Mouse (Mus musculus): Measurements from ENCODE around the gene Npas1. TPM values are rescaled to one million over a fixed set of nuclear protein-coding genes. Genes with fewer than 3 reads are reported as not detected.

The Npas1 gene
- polyA plus RNA-seq, 1 experiment, result 0.28 TPM

- H3K27ac ChIP-seq (ENCODE audit: control insufficient read depth, insufficient read depth, low read length), result no peak overlapping the region
- H3K4me1 ChIP-seq (replicated peaks; ENCODE audit: control insufficient read depth, insufficient read depth, low read length), result no peaks in the 10 kb centered on the region
- 87% methylated on average over 3 of the region's 3 CpGs for WGBS
- DNase-seq, result no peak
- TF ChIP-seq CTCF (IDR thresholded peaks at IDR 0.05; ENCODE audit: borderline replicate concordance, control insufficient read depth, extremely low read depth, insufficient read depth, low read length, poor library complexity) (no peak), POLR2A (IDR thresholded peaks at IDR 0.05; ENCODE audit: control insufficient read depth, extremely low read depth, insufficient read depth, low read length, poor library complexity) (no peak)
- H3K4me3 ChIP-seq (ENCODE audit: control insufficient read depth, insufficient read depth, low read length), result no peak overlapping the region
- no peaks in the 10 kb centered on the region for H3K27me3 ChIP-seq (ENCODE audit: control insufficient read depth, insufficient read depth, low read length)
- no peaks in the 10 kb centered on the region for H3K36me3 ChIP-seq (ENCODE audit: control insufficient read depth, insufficient read depth, low read length)
These were observed 27.7 kb upstream of the Npas1 start for GRCm38 (mm10) chr7:16505226-16505593.

- DNase-seq, result no peak
- no peaks in the 10 kb centered on the region for H3K36me3 ChIP-seq (ENCODE audit: control insufficient read depth, insufficient read depth, low read length)
- WGBS, result 93% methylated on average over 2 of the region's 2 CpGs
- no peaks in the 10 kb centered on the region for H3K4me1 ChIP-seq (replicated peaks; ENCODE audit: control insufficient read depth, insufficient read depth, low read length)
- H3K27me3 ChIP-seq (ENCODE audit: control insufficient read depth, insufficient read depth, low read length), result no peaks in the 10 kb centered on the region
- no peak overlapping the region for H3K4me3 ChIP-seq (ENCODE audit: control insufficient read depth, insufficient read depth, low read length)
- no peak overlapping the region for H3K27ac ChIP-seq (ENCODE audit: control insufficient read depth, insufficient read depth, low read length)
- TF ChIP-seq POLR2A (IDR thresholded peaks at IDR 0.05; ENCODE audit: control insufficient read depth, extremely low read depth, insufficient read depth, low read length, poor library complexity) (no peak), CTCF (IDR thresholded peaks at IDR 0.05; ENCODE audit: borderline replicate concordance, control insufficient read depth, extremely low read depth, insufficient read depth, low read length, poor library complexity) (no peak)
These were observed 27.2 kb upstream of the Npas1 start for GRCm38 (mm10) chr7:16504573-16505225.

GRCm38 (mm10) chr7:16501571-16501970, 24.0 kb upstream of the Npas1 start:
- Histone ChIP-seq H3K27ac (ENCODE audit: control insufficient read depth, insufficient read depth, low read length) (no peak overlapping the region), H3K4me3 (ENCODE audit: control insufficient read depth, insufficient read depth, low read length) (no peak overlapping the region), H3K36me3 (ENCODE audit: control insufficient read depth, insufficient read depth, low read length) (peaks cover 17% of the 10 kb centered on the region), H3K4me1 (replicated peaks; ENCODE audit: control insufficient read depth, insufficient read depth, low read length) (peaks cover 8% of the 10 kb centered on the region), H3K27me3 (ENCODE audit: control insufficient read depth, insufficient read depth, low read length) (no peaks in the 10 kb centered on the region)
- DNase-seq, result no peak
- TF ChIP-seq CTCF (IDR thresholded peaks at IDR 0.05; ENCODE audit: borderline replicate concordance, control insufficient read depth, extremely low read depth, insufficient read depth, low read length, poor library complexity) (no peak), POLR2A (IDR thresholded peaks at IDR 0.05; ENCODE audit: control insufficient read depth, extremely low read depth, insufficient read depth, low read length, poor library complexity) (no peak)
- 97% methylated on average over 4 of the region's 4 CpGs for WGBS

GRCm38 (mm10) chr7:16499671-16500104, 22.2 kb upstream of the Npas1 start:
- H3K36me3 ChIP-seq (ENCODE audit: control insufficient read depth, insufficient read depth, low read length), result peaks cover 20% of the 10 kb centered on the region
- TF ChIP-seq CTCF (IDR thresholded peaks at IDR 0.05; ENCODE audit: borderline replicate concordance, control insufficient read depth, extremely low read depth, insufficient read depth, low read length, poor library complexity) (no peak), POLR2A (IDR thresholded peaks at IDR 0.05; ENCODE audit: control insufficient read depth, extremely low read depth, insufficient read depth, low read length, poor library complexity) (no peak)
- DNase-seq, result no peak
- H3K27me3 ChIP-seq (ENCODE audit: control insufficient read depth, insufficient read depth, low read length), result no peaks in the 10 kb centered on the region
- H3K4me3 ChIP-seq (ENCODE audit: control insufficient read depth, insufficient read depth, low read length), result no peak overlapping the region
- 94% methylated on average over 6 of the region's 6 CpGs for WGBS
- peaks cover 10% of the 10 kb centered on the region for H3K4me1 ChIP-seq (replicated peaks; ENCODE audit: control insufficient read depth, insufficient read depth, low read length)
- H3K27ac ChIP-seq (ENCODE audit: control insufficient read depth, insufficient read depth, low read length), result no peak overlapping the region

- no peak overlapping the region for H3K4me3 ChIP-seq (ENCODE audit: control insufficient read depth, insufficient read depth, low read length)
- no peak overlapping the region for H3K27ac ChIP-seq (ENCODE audit: control insufficient read depth, insufficient read depth, low read length)
- H3K27me3 ChIP-seq (ENCODE audit: control insufficient read depth, insufficient read depth, low read length), result no peaks in the 10 kb centered on the region
- no peak for DNase-seq
- peaks cover 20% of the 10 kb centered on the region for H3K36me3 ChIP-seq (ENCODE audit: control insufficient read depth, insufficient read depth, low read length)
- 91% methylated on average over 3 of the region's 3 CpGs for WGBS
- TF ChIP-seq POLR2A (IDR thresholded peaks at IDR 0.05; ENCODE audit: control insufficient read depth, extremely low read depth, insufficient read depth, low read length, poor library complexity), result no peak
- TF ChIP-seq CTCF (IDR thresholded peaks at IDR 0.05; ENCODE audit: borderline replicate concordance, control insufficient read depth, extremely low read depth, insufficient read depth, low read length, poor library complexity), result no peak
- H3K4me1 ChIP-seq (replicated peaks; ENCODE audit: control insufficient read depth, insufficient read depth, low read length), result peaks cover 26% of the 10 kb centered on the region
These were observed 18.7 kb upstream of the Npas1 start for GRCm38 (mm10) chr7:16496260-16496659.

GRCm38 (mm10) chr7:16493361-16493760, 15.8 kb upstream of the Npas1 start:
- no peak overlapping the region for H3K4me3 ChIP-seq (ENCODE audit: control insufficient read depth, insufficient read depth, low read length)
- H3K27me3 ChIP-seq (ENCODE audit: control insufficient read depth, insufficient read depth, low read length), result no peaks in the 10 kb centered on the region
- H3K4me1 ChIP-seq (replicated peaks; ENCODE audit: control insufficient read depth, insufficient read depth, low read length), result peaks cover 26% of the 10 kb centered on the region
- no peak for TF ChIP-seq POLR2A (IDR thresholded peaks at IDR 0.05; ENCODE audit: control insufficient read depth, extremely low read depth, insufficient read depth, low read length, poor library complexity)
- TF ChIP-seq CTCF (IDR thresholded peaks at IDR 0.05; ENCODE audit: borderline replicate concordance, control insufficient read depth, extremely low read depth, insufficient read depth, low read length, poor library complexity), result no peak
- H3K36me3 ChIP-seq (ENCODE audit: control insufficient read depth, insufficient read depth, low read length), result peaks cover 19% of the 10 kb centered on the region
- 59% methylated on average over 2 of the region's 2 CpGs for WGBS
- peak overlapping the region; percentile 35; the same call in 1 of the 2 replicates for H3K27ac ChIP-seq (ENCODE audit: control insufficient read depth, insufficient read depth, low read length)
- DNase-seq, result peak; percentile 63
